Mouse (Mus musculus) small intestine, adult 2 months (tissue): ENCODE results near the gene Reps2.

ENCODE experiments used
- CTCF ChIP-seq: fragments of 200-500 bp; IDR thresholded peaks from 2 replicates; pipeline ENCODE4 v1.5.1; 2012; ENCODE audit warnings: low read depth, mild to moderate bottlenecking, control low read depth, inconsistent platforms, low read length, moderate library complexity, mixed read lengths; ENCODE audit not compliant: insufficient replicate concordance, insufficient read length; ENCODE audit errors: extremely low read depth
- POLR2A ChIP-seq: fragments of 200-500 bp; IDR thresholded peaks from 2 replicates; pipeline ENCODE4 v1.6.1; 2012; ENCODE audit warnings: low read depth, mild to moderate bottlenecking, control low read depth, inconsistent platforms, low read length, moderate library complexity

GRCm38 (mm10) chrX:162635159-162635558 lies 8.3 kb downstream of the Reps2 start:
- TF ChIP-seq CTCF = no peak
- TF ChIP-seq POLR2A = no peak
